Mouse (Mus musculus): ENCODE data around the gene Slc16a4. TPM values are rescaled to one million over a fixed set of nuclear protein-coding genes. Genes with fewer than 3 reads are reported as not detected.

Slc16a4 gene
- polyA plus RNA-seq, 1 experiment, result 0.20 TPM

GRCm38 (mm10) chr3:107332960-107333380 is 41.9 kb downstream of the Slc16a4 start:
- Histone ChIP-seq H3K4me3 (ENCODE audit: control insufficient read depth, insufficient read depth, low read length) (peak overlapping the region; percentile 85), H3K36me3 (ENCODE audit: control insufficient read depth, insufficient read depth, low read length) (peaks cover 6% of the 10 kb centered on the region), H3K4me1 (replicated peaks; ENCODE audit: control insufficient read depth, insufficient read depth, low read length) (peaks cover 24% of the 10 kb centered on the region), H3K27me3 (ENCODE audit: control insufficient read depth, insufficient read depth, low read length) (no peaks in the 10 kb centered on the region), H3K27ac (ENCODE audit: control insufficient read depth, insufficient read depth, low read length) (peak overlapping the region; percentile 85)
- TF ChIP-seq POLR2A (IDR thresholded peaks at IDR 0.05; ENCODE audit: control insufficient read depth, extremely low read depth, insufficient read depth, low read length, poor library complexity) (no peak; the same call in 1 of the 2 replicates), CTCF (IDR thresholded peaks at IDR 0.05; ENCODE audit: borderline replicate concordance, control insufficient read depth, extremely low read depth, insufficient read depth, low read length, poor library complexity) (no peak; the same call in 1 of the 2 replicates)
- under 1% methylated on average over 37 of the region's 37 CpGs for WGBS
- peak; percentile 91 for DNase-seq

GRCm38 (mm10) chr3:107333381-107334201 is 42.6 kb downstream of the Slc16a4 start, which contains the start of gene Rbm15:
Gene Rbm15 (minus strand): TSS chr3:107333673.
- peaks cover 6% of the 10 kb centered on the region for H3K36me3 ChIP-seq (ENCODE audit: control insufficient read depth, insufficient read depth, low read length)
- WGBS, result under 1% methylated on average over 62 of the region's 62 CpGs

GRCm38 (mm10) chr3:107334202-107334934 is 43.3 kb downstream of the Slc16a4 start:
- peak; percentile 7 for DNase-seq
- Histone ChIP-seq H3K27ac (ENCODE audit: control insufficient read depth, insufficient read depth, low read length) (peak overlapping the region; percentile 50; the same call in 1 of the 2 replicates), H3K4me3 (ENCODE audit: control insufficient read depth, insufficient read depth, low read length) (peak overlapping the region; percentile 85), H3K27me3 (ENCODE audit: control insufficient read depth, insufficient read depth, low read length) (no peaks in the 10 kb centered on the region), H3K36me3 (ENCODE audit: control insufficient read depth, insufficient read depth, low read length) (peaks cover 6% of the 10 kb centered on the region), H3K4me1 (replicated peaks; ENCODE audit: control insufficient read depth, insufficient read depth, low read length) (peaks cover 24% of the 10 kb centered on the region)
- TF ChIP-seq CTCF (IDR thresholded peaks at IDR 0.05; ENCODE audit: borderline replicate concordance, control insufficient read depth, extremely low read depth, insufficient read depth, low read length, poor library complexity) (no peak), POLR2A (IDR thresholded peaks at IDR 0.05; ENCODE audit: control insufficient read depth, extremely low read depth, insufficient read depth, low read length, poor library complexity) (no peak)
- 15% methylated on average over 12 of the region's 12 CpGs for WGBS

More at GRCm38 (mm10) chr3:107333381-107334201, 42.6 kb downstream of the Slc16a4 start, which contains the start of gene Rbm15:
- peak; percentile 96 for DNase-seq
- peak; percentile 17 for TF ChIP-seq POLR2A (IDR thresholded peaks at IDR 0.05; ENCODE audit: control insufficient read depth, extremely low read depth, insufficient read depth, low read length, poor library complexity)
- no peak for TF ChIP-seq CTCF (IDR thresholded peaks at IDR 0.05; ENCODE audit: borderline replicate concordance, control insufficient read depth, extremely low read depth, insufficient read depth, low read length, poor library complexity)
- Histone ChIP-seq H3K27me3 (ENCODE audit: control insufficient read depth, insufficient read depth, low read length) (no peaks in the 10 kb centered on the region), H3K4me3 (ENCODE audit: control insufficient read depth, insufficient read depth, low read length) (peak within 1 kb of the TSS; percentile 85), H3K4me1 (replicated peaks; ENCODE audit: control insufficient read depth, insufficient read depth, low read length) (peaks cover 24% of the 10 kb centered on the region), H3K27ac (ENCODE audit: control insufficient read depth, insufficient read depth, low read length) (peak within 1 kb of the TSS; percentile 85)

- TF ChIP-seq POLR2A (IDR thresholded peaks at IDR 0.05; ENCODE audit: control insufficient read depth, extremely low read depth, insufficient read depth, low read length, poor library complexity), result no peak
- no peak for TF ChIP-seq CTCF (IDR thresholded peaks at IDR 0.05; ENCODE audit: borderline replicate concordance, control insufficient read depth, extremely low read depth, insufficient read depth, low read length, poor library complexity)
- 63% methylated on average over 3 of the region's 3 CpGs for WGBS
These were observed 52.9 kb downstream of the Slc16a4 start for GRCm38 (mm10) chr3:107343971-107344370.

GRCm38 (mm10) chr3:107345033-107345725 is 54.1 kb downstream of the Slc16a4 start:
- WGBS, result 24% methylated on average over 3 of the region's 3 CpGs
- no peak for TF ChIP-seq CTCF (IDR thresholded peaks at IDR 0.05; ENCODE audit: borderline replicate concordance, control insufficient read depth, extremely low read depth, insufficient read depth, low read length, poor library complexity)
- no peak for TF ChIP-seq POLR2A (IDR thresholded peaks at IDR 0.05; ENCODE audit: control insufficient read depth, extremely low read depth, insufficient read depth, low read length, poor library complexity)
- DNase-seq, result no peak

More at GRCm38 (mm10) chr3:107343971-107344370, 52.9 kb downstream of the Slc16a4 start:
- H3K36me3 ChIP-seq (ENCODE audit: control insufficient read depth, insufficient read depth, low read length), result no peaks in the 10 kb centered on the region
- no peak overlapping the region for H3K27ac ChIP-seq (ENCODE audit: control insufficient read depth, insufficient read depth, low read length)
- no peak overlapping the region for H3K4me3 ChIP-seq (ENCODE audit: control insufficient read depth, insufficient read depth, low read length)
- DNase-seq, result no peak
- H3K4me1 ChIP-seq (replicated peaks; ENCODE audit: control insufficient read depth, insufficient read depth, low read length), result no peaks in the 10 kb centered on the region
- H3K27me3 ChIP-seq (ENCODE audit: control insufficient read depth, insufficient read depth, low read length), result no peaks in the 10 kb centered on the region

GRCm38 (mm10) chr3:107349006-107349405 is 58.0 kb downstream of the Slc16a4 start:
- no peak for TF ChIP-seq POLR2A (IDR thresholded peaks at IDR 0.05; ENCODE audit: control insufficient read depth, extremely low read depth, insufficient read depth, low read length, poor library complexity)
- TF ChIP-seq CTCF (IDR thresholded peaks at IDR 0.05; ENCODE audit: borderline replicate concordance, control insufficient read depth, extremely low read depth, insufficient read depth, low read length, poor library complexity), result no peak
- Histone ChIP-seq H3K4me1 (replicated peaks; ENCODE audit: control insufficient read depth, insufficient read depth, low read length) (no peaks in the 10 kb centered on the region), H3K27ac (ENCODE audit: control insufficient read depth, insufficient read depth, low read length) (no peak overlapping the region), H3K27me3 (ENCODE audit: control insufficient read depth, insufficient read depth, low read length) (no peaks in the 10 kb centered on the region), H3K36me3 (ENCODE audit: control insufficient read depth, insufficient read depth, low read length) (no peaks in the 10 kb centered on the region), H3K4me3 (ENCODE audit: control insufficient read depth, insufficient read depth, low read length) (no peak overlapping the region)
- WGBS, result 91% methylated on average over 3 of the region's 3 CpGs
- DNase-seq, result no peak

More at GRCm38 (mm10) chr3:107345033-107345725, 54.1 kb downstream of the Slc16a4 start:
- Histone ChIP-seq H3K4me1 (replicated peaks; ENCODE audit: control insufficient read depth, insufficient read depth, low read length) (no peaks in the 10 kb centered on the region), H3K27me3 (ENCODE audit: control insufficient read depth, insufficient read depth, low read length) (no peaks in the 10 kb centered on the region), H3K4me3 (ENCODE audit: control insufficient read depth, insufficient read depth, low read length) (no peak overlapping the region), H3K27ac (ENCODE audit: control insufficient read depth, insufficient read depth, low read length) (no peak overlapping the region), H3K36me3 (ENCODE audit: control insufficient read depth, insufficient read depth, low read length) (no peaks in the 10 kb centered on the region)
